ENCODE assay signal across 8 mouse cellular contexts in genomic region chr17:51832421-51832875, GRCm38 (mm10). TPM values are rescaled to one million over a fixed set of nuclear protein-coding genes. Genes with fewer than 3 reads are reported as not detected.
DNase-seq lines count a peak whose midpoint lies in the region; ATAC-seq and TF ChIP-seq lines count a peak whose summit lies in the region.

No protein-coding gene starts in this region.

- no peak for TF ChIP-seq POLR2A in liver, adult 2 months (IDR thresholded peaks at IDR 0.05; ENCODE audit: extremely low read depth, insufficient read depth, low read length)

- no peaks in the 10 kb centered on the region for H3K9me3 ChIP-seq in hindbrain, embryonic 10.5 days
- no peaks in the 10 kb centered on the region for H3K9me3 ChIP-seq in midbrain, postnatal 0 days (ENCODE audit: low read length)

- ATAC-seq in common myeloid progenitor, adult 5-6 weeks (replicated peaks; ENCODE audit: low read depth, poor library complexity, severe bottlenecking) = 0 out of 2 replicates have a peak, but pooled peaks have one; percentile 26
- ATAC-seq in midbrain, postnatal 0 days (ENCODE audit: low FRiP score) = peak; percentile 70

- H3K36me3 ChIP-seq in hindbrain, embryonic 10.5 days = no peaks in the 10 kb centered on the region
- no peaks in the 10 kb centered on the region for H3K36me3 ChIP-seq in liver, adult 2 months (ENCODE audit: control insufficient read depth, insufficient read depth, low read length)
- H3K36me3 ChIP-seq in midbrain, postnatal 0 days (ENCODE audit: insufficient read depth, low read length) = no peaks in the 10 kb centered on the region

- DNase-seq in ovary, adult 18-20 months (ENCODE audit: low spot score) = peak; percentile 17
- DNase-seq in ovary, postnatal 36 days (ENCODE audit: low spot score) = no peak
- DNase-seq in hindbrain, embryonic 10.5 days (ENCODE audit: low spot score) = no peak
- no peak for DNase-seq in liver, adult 2 months (ENCODE audit: extremely low read depth, low read depth, low spot score)
- no peak for DNase-seq in midbrain, postnatal 0 days (ENCODE audit: low spot score)
- peak; percentile 79 to 86 for DNase-seq in thymus, adult 18-20 months
- no peak for DNase-seq in cerebellum, adult 8-10 months

- H3K9ac ChIP-seq in liver, adult 2 months (ENCODE audit: low read depth, low read length) = peak overlapping the region; percentile 56
- H3K9ac ChIP-seq in midbrain, postnatal 0 days (replicated peaks; ENCODE audit: low read length, poor library complexity, severe bottlenecking) = peak overlapping the region; percentile 63

- H3K79me2 ChIP-seq in liver, adult 2 months (ENCODE audit: control insufficient read depth, insufficient read depth, low read length) = no peaks in the 10 kb centered on the region

- peak overlapping the region; percentile 87 for H3K27ac ChIP-seq in hindbrain, embryonic 10.5 days
- no peak overlapping the region for H3K27ac ChIP-seq in liver, adult 2 months (replicated peaks; ENCODE audit: insufficient read depth, low read depth, low read length)
- H3K27ac ChIP-seq in midbrain, postnatal 0 days (ENCODE audit: low read depth, low read length) = no peak overlapping the region

- no peak for TF ChIP-seq CTCF in liver, adult 2 months (IDR thresholded peaks at IDR 0.05; ENCODE audit: low read depth, low read length)
- no peak for TF ChIP-seq CTCF in midbrain, postnatal 0 days (IDR thresholded peaks at IDR 0.05)

- peaks cover 27% of the 10 kb centered on the region for H3K4me1 ChIP-seq in hindbrain, embryonic 10.5 days (replicated peaks)
- H3K4me1 ChIP-seq in liver, adult 2 months (ENCODE audit: control insufficient read depth, insufficient read depth, low read length) = peaks cover 1% of the 10 kb centered on the region; the same call in 1 of the 2 replicates
- peaks cover 5% of the 10 kb centered on the region; the same call in 1 of the 2 replicates for H3K4me1 ChIP-seq in midbrain, postnatal 0 days (ENCODE audit: insufficient read depth, low read length)

- WGBS in hindbrain, embryonic 10.5 days = under 1% methylated on average over 36 of the region's 66 CpGs
- under 1% methylated on average over 48 of the region's 66 CpGs for WGBS in liver, adult 2 months
- whole genome bisulfite sequencing in midbrain, postnatal 0 days = 0% methylated on average over 27 of the region's 66 CpGs

- peaks cover 73% of the 10 kb centered on the region for H3K27me3 ChIP-seq in hindbrain, embryonic 10.5 days (ENCODE audit: insufficient read depth, poor library complexity, severe bottlenecking)
- H3K27me3 ChIP-seq in liver, adult 2 months (ENCODE audit: control insufficient read depth, insufficient read depth, low read length) = peaks cover 21% of the 10 kb centered on the region
- H3K27me3 ChIP-seq in midbrain, postnatal 0 days (ENCODE audit: insufficient read depth, low read length) = peaks cover 23% of the 10 kb centered on the region

- H3K4me2 ChIP-seq in midbrain, postnatal 0 days (ENCODE audit: low read depth, low read length, poor library complexity, severe bottlenecking) = peak overlapping the region; percentile 98

- peak overlapping the region; percentile 74 for H3K4me3 ChIP-seq in hindbrain, embryonic 10.5 days
- H3K4me3 ChIP-seq in liver, adult 2 months (ENCODE audit: insufficient read depth, low read depth, low read length) = peak overlapping the region; percentile 61
- H3K4me3 ChIP-seq in midbrain, postnatal 0 days (ENCODE audit: low read depth, low read length) = peak overlapping the region; percentile 74

RNA-seq across cellular contexts. Expression of gene Satb1, which starts 0.6 kb away (rescaled TPM):
- total RNA-seq in common myeloid progenitor, adult 5-6 weeks (2017) = 37.1 and 59.0 TPM in 2 replicates
- polyA plus RNA-seq in hindbrain, embryonic 10.5 days (2016; fragmentation: Nextera tagmentation; extraction: Ambion mirVana) = 20.1 and 21.2 TPM in 2 replicates
- 0.65 and 1.1 TPM in 2 replicates for total RNA-seq in liver, adult 2 months (2014; rRNA removed)
- 0.30 and 0.83 TPM in 2 replicates for polyA plus RNA-seq in liver, adult 2 months (2012; rRNA removed)
- total RNA-seq in midbrain, postnatal 0 days (2014; rRNA removed) = 26.6 and 29.8 TPM in 2 replicates
- 11.7 and 13.6 TPM in 2 replicates for polyA plus RNA-seq in midbrain, postnatal 0 days (2015; fragmentation: Nextera tagmentation; extraction: Ambion mirVana)

Comparison
In these comparisons a context has a peak if more than half of its experiments do, and no peak if none do; other contexts are left out.
1. DNase-seq: peak in ovary, adult 18-20 months (single experiment) and thymus, adult 18-20 months (2 of 2); none in ovary, postnatal 36 days (single experiment), hindbrain, embryonic 10.5 days (single experiment), liver, adult 2 months (single experiment), midbrain, postnatal 0 days (single experiment) and cerebellum, adult 8-10 months (single experiment).
2. RNA of gene Satb1, which starts 0.6 kb away (total RNA-seq): 37.1 to 59.0 TPM in common myeloid progenitor, adult 5-6 weeks and 26.6 to 29.8 TPM in midbrain, postnatal 0 days; 0.65 to 1.1 TPM in liver, adult 2 months; every median in the first group is over 10 times any median in the second.
3. Peak in every context shown above with its lines, with median percentiles within 50 percentile points of each other: H3K4me3 ChIP-seq.